Mouse (Mus musculus) ovary, adult 18-20 months (tissue): ENCODE measurements at regions not wholly inside any gene's neighbourhood (a gene's known extent, or its start where the extent isn't known, plus 50 kb on each side); places are given as distances from the start of the nearest gene placed in this dataset.
A peak's percentile ranks its signal among the peaks of the same experiment; 100 is the strongest.

Experiments used
- DNase-seq: peaks from one replicate; pipeline ENCODE4 v3.0.0; 2022; ENCODE audit warnings: low spot score, mixed read lengths

DNA sequence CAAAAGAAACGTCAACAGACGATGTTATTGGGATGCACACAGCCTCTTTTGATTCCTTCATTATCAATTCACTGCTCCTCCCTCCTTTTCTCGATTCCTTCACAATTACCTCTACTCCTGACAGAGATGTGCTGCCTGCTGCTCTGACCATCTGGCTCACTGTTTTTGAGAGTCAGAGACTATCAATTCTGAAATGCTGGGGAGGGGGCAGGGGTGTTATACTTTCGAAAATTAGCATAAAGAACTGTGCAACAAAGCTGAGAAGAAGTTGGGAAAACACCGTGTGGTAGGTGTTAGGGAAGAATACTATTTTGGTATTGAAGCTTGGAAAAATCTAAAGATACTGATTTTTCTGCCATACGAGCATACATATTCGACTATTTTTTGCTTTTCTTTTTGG, 96.4 kb downstream of the Nedd1 start:
- no peak for DNase-seq

DNA sequence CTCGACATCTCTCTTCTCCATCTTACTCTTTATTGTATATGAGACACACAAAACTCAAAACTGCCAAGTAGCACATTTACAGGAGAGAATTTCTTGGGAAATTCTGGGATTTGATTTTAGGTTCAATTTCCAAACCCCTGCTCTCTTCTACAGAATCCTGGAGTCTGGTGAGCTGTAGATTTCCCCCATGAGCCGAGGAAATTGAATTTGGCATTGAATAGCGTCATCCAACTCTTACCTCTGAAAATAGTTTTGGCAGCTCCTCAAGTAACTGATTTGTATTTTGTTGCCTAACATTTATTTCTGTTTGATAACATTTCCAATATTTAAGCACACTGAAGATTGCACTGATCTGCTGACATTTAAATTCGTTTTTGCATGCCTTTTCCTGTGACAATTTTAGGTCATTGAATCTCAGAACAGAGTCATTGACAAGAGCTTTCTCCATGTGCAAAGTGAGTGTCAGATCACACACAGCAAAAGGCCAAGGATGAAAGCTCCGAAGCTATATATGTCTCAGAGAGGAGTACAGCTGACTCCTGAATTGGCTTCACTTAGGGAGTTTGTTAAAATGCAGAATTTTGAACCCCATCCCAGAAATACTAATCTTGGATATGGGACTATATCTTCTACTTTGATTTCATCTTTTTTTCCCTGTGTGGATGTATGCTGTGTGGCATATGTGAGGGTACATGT, 106.4 kb downstream of the Nedd1 start:
- DNase-seq, result no peak

DNA sequence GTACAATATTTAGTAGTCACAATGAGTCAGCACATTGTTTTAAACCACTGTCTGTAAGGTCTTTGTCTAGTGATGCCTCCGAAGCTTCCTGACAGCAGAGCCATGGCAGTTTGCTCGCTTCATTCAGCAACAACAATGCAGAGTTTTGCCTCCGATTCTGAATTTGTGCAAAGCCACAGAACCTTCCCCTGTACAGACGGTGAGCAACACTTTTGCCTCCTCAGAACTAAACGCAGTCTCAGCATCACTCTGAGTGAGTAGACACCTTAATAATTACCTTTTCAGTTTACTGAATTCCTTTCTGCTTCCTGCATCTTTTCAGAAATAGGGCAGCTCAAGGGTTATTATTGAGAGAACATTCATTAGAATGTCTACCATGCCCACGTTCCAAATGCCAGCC, 107.9 kb downstream of the Nedd1 start:
- DNase-seq, result no peak

DNA sequence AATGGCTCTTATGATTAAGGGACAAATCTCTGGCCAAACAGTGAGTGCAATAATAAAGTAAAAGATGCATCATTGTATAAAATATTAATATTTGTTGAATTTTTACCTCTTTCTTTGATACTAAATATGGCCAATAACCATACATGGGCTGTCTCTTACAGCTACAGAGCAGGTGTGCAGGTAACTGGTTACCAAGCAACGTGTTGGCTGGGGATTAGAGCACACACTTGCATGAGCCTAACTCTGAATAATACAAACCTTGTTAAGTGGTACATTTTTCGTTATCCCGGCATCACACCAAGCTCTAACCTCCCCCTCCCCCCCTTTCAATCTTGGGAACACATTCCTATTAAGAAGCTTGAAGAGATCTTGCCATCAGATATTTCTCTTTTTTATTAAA, 111.2 kb downstream of the Nedd1 start:
- DNase-seq, result no peak

DNA sequence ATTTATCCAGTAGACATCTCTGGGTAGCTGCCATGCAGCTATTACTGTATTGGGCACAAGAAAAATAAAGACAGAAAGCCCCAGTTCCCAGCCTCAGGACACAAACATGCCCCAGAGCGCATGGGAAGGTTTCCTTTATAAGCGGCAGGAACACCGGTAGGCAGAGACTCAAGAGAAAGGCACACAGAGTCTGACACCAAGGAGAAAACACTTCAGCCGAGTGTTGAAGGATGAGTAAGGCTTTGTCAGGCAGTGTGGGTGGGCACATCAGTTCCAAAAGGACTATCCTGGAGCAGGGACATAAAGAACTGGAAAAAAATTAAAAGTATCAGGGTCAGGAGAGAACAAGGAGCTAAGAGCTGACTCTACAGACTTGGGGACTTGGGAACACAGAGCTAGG, 115.5 kb downstream of the Nedd1 start:
- DNase-seq, result no peak

DNA sequence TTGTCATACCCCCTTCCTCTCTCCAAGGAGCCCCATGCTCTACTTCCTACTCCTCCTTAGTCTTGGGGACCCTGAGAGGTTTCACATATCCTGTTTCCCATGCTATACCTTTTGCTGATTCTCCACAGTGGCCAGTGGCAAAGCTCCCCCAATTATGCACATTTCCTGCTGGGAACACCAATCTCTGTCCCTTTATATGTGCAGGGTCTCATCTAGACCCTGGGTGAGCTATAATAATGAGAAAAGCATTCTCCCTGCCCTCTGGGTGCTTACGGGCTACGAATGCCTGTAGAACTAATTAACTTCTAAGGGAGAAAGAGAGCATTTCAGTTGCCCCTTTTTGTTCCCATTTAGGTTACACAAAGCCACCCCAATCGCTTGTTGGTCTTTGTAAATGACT, 116.6 kb downstream of the Nedd1 start:
- no peak for DNase-seq

DNA sequence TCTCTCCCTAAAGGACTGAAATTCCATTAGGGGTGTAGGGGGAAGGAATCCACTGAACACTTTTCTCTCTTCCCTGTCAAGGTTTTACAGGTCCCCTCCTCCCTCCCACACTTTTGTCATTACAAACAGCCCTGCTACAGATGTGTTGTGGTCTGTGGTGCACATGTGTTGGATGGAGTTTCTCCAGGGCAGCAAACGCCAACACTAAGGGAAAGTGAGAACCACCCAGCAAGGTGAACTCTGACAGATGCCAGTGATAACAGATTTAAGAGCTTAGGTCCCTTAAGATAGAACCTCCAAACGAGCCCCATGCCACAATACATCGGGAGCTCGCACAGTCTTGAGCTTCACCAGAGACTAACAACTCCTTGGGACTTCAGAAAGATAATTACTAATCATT, 122.1 kb downstream of the Nedd1 start:
- no peak for DNase-seq

DNA sequence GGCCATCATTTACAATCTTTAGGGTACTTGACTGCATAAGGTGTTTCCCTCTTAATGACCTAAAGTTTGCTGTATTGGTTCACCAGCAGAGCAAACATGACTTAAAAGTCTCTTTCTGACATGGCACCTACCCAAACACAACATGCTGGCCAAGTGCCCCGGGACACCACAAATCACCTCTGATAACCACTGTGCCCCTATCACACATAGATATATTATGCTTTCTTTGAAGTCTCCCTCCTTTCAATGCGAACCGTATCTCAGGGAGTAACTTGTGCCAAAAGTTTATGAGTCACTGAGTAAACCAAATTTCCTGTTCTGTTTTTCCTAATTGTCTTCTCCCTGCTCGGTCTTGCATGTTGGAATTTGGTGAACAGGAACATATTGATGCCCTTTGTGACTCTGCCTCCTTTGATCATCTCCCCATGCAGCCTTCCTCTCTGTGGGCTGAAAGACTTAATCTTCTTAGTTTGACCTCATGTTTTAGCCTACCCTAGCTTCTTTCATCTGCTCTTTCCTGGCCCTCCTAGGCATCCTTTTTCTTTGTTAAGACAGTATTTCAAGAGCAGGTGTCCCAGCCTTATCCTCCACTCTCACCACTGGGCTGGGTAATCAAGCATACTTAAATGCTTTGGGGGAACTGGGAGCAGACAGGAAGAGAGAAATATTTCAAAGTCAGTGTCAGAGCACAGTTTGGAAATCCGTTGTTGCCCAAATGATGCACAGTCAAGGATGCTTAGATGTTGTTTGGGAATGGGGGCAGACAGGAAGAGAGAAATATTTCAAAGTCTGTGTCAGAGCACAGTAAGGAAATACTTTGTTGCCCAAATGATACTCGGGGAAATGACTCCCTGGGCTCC, 126.5 kb downstream of the Nedd1 start:
- DNase-seq, result peak; percentile 7

DNA sequence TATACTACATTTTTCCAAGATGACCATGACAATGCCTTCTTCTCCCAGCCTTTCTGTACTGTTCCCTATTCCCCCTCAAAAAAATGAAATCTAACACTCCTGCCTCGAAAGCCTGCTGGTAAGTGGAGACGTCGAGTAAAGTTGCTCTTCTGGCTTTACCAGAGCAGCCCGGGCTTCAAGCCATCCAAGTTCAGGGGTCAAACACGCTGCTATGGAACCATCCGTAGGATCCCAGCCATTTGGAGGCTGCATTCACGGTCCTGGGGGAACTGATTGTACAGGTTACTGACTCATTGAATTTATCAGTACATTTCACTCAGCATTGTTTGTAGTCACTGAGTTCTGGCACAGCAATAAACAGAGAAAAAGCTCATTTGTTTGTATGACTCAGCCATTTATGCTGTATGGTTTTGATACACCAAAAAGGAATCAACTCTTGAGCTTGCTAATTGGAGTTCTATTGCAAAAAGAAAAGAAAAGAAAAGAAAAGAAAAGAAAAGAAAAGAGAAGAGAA, 128.2 kb downstream of the Nedd1 start:
- DNase-seq, result peak; percentile 2

DNA sequence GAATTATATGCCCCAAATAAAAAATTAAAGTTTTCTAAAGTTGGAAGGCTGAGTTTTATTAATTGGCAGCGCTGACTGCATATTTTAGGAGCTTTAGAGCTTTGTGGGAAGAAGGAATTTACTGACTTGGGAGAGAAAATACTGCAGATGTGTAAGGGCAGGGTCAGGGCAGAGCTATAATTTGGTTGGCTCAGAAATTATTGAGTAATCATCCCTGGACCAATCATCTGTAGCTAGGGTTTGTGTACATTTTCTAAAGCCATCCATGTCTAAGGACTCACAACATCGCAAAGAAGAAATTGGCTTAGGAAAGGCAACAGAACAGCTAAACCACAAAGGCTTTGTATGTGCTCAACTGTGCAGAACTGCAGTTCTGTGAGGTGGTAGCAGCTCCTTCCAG, 143.3 kb downstream of the Nedd1 start:
- DNase-seq, result no peak

DNA sequence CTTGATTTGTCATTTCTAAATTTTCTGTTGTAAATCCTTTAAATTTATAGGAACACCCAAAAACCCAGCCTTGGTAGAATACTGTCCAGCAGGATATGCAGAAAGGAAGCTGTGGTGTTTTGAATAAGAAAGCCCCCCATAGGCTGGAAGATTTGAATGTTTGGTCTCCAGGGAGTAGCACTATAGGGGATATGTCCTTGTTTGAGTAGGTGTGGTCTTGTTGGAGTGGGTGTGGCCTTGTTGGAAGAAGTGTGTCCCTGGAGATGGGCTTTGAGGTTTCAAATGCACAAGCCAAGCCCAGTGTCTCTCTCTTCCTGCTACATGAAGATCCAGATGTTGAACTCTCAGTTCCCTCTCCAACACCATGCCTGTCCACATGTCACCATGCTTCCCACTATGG, 151.7 kb downstream of the Nedd1 start:
- no peak for DNase-seq

DNA sequence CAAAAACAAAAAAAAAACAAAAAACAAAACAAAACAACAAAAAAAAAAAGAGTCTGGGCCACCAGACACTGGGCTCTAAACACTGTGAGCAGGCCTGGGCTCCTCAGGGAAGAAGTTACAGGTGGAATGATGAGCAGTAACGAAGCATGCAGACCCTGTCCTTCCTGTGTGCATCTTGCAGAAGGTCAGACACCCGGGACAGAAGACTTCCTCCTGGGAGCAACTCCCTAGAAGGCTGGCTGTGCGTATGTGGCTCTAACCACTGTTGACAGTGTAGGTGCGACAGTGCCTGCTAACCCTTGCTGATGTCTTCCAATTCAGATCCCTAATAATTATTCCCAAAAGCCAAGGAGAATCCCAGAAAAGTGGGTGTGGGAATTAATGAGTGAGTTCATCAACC, 164.8 kb downstream of the Nedd1 start:
- DNase-seq, result no peak

DNA sequence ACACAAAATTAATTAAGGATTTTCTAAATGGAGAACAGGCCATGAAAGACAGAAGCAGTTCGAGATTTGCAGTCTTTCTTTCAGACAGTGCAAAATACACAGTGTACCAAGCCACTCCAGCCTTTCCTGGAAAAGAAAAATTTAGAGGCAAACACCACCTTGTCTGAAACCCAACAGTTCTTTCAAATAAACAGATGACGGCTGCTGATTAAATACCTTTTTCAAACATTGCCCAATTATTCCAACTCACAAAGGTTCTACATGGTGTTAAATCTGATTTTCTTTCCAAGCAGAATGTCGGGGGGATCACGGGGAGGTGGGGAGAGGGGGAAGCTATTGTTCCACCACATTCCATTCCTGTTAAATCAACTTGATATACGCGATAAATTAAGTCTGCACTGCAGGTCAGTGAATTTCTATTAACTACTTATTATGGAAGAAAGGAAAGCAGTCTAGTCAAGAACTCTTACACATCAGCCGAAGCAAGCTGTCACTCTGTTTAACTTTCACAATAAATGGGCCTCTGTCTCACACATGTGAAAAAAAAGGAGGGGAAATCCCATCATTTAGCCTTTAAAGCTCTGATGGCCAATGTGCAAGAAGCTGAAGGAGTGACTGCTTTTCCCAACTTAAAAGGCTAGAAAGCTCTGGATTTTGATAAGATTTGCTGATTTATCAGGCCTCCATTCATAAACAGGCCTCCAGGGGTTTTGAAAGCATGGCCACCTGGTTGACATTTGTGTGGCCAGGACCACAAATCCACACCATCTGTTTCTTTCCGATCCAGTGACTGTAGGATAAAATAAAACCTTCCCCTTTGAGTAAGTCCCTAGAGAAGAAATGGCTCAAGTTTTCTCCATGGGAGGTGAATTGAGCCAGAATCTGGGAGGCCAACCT, 165.4 kb downstream of the Nedd1 start:
- no peak for DNase-seq

DNA sequence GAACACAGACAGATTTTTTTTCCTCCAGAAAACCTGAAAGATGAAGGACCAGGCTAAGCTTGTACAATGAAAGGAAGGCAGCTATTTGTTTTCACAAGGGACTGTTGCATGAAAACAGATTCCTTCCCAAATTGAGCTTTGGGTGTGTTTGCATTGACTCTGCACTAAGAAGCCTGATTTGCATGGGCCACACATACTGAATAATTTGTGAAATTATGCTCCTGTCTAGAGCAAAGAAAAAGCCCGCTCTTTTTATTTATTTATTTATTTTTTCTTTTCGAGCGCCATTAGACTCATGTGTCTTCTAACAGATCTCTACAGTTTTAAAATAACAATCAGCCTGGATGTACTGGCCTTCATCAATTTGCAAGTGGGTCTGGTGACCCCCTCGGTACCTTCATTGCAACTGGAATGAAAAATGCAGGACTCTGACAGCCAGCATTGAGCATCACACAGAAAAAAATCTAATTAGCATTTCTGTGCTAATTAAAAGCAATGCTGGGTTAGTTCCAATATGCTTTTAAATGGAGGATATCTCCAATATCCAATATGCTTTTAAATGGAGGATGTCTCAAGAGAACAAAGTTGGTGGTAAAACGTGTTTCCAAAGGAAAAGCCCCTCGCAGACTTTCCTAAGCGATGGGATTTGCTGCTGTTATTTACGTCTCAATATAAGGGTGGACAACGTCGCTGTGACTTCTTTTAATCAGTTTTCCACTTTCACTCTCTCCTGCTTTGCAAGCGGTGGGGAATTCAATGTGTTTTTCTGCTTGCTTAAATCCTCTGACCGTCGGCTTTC, 166.3 kb downstream of the Nedd1 start:
- no peak for DNase-seq

DNA sequence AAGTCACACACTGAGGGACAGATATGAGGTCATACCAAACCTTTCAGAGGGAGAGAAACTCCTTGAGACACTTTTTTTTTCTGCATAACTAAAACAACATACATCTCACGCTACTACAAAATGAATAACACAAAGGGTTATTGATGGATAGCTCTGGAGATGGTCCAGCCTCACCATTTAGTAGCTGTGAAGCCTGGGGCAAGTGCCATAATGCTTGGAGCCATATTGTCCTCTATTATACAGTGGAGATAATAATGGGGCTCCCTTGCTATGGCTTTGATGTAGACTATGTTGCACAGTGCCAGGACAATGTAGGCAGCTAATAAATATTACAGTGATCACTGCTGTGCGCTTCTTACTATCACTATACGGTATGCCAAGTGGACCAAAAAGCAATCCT, 168.3 kb downstream of the Nedd1 start:
- no peak for DNase-seq

DNA sequence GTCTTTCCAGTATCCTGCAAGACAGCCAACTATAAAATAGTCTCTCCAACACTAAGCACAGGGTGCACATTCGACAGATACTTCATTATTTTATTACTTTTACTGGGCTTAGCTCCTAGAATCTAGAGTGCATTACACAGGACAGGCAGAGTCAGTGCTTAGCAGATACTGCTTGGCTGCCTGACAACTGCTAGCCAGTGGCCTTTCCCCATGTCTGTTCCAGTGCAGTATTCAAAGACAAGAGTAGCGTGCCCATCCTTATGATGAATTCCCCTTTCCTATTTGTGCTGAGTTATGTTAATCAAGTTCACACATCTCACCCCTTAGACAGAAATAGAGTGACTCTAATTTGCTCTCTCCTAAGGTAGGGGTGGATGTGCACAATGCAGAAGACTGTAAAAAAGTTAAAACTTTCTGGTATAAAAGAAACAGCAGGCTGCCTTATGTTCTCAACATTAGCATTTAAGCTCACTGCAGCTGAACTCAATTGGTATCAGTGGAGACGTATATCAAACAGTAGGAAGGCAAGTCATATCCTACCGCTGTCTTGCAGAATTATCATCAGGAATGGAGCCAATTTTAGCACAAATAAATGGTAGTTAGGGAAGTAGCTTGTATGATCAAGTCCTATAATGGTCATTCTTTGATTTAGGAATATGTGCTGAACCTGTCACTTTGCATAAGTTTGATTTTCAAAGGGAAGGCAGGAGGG, 173.2 kb downstream of the Nedd1 start:
- no peak for DNase-seq

DNA sequence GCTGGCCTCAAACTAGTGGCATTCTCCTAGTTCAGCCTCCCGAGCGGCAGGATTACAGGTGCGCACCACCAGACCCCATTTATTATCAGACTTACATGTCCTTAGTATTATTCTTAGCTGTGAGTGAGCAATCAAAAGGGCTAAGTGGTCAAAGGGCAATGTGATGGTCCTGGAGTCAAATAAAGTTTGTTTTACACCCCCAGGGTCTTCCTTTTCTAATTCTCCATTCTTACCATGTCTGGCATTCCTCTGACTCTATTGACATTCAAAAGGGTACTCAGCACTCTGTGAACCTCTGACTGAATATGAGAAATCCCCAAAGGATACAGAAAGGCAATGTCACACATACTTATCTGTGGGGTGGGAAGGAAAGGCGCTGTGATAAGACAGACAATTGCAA, 183.8 kb downstream of the Nedd1 start:
- no peak for DNase-seq

DNA sequence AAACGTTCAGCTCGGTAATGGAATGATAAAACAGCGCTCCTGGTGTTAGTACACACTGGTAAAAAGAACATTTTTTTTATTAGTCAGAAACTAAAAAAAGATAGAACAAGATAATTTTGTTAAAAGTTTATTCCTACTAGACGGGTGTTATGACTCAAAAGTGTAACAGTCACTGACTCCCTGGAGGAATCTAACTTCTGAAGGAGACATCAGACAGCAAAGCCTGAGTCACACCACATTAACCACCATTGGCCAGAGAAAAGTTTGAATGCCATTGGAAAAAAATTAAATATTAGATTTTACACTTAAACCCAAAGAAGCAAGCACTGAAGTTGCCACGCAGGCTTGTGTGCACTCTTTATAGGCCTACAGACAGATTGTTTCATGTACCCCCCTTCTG, 205.3 kb downstream of the Nedd1 start:
- DNase-seq, result no peak

DNA sequence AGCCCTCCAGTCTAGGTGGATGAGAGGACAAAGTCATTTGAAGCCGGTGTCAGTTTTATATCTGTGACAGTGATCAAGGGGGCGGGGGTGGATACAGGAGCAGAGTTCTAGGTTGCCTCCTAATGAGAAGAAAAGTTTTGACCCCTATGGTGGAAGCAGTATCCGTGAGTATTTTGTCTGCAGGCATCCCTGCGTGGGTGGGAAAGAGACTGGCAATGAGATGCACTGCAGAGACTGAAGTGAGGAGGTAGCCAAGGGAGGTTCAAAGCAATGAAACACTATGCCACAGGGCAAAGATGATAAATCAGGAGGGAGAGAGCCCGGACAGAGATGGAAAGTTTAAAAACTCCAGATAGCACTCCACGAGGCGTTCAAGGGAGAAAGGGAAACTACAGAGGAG, 210.5 kb downstream of the Nedd1 start:
- no peak for DNase-seq

DNA sequence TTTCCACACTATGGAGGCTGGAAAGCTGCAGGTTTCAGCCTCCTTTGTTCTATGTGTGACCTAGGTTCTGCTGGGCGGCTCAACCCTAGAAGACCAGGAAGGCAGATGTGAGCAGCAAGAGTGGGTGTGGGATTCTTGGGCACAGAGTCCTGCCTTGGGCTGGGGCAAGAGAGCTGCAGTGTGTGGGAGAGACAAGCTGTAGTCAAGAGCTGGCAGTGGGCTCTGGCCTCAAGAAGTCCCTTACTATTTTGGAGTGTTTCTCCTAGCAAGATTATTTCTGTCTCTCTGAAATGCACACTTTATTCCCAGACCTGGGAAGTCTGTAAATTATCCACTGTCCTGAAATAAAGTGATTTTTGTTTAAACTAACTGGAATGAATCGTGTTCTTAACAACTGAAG, 211.5 kb downstream of the Nedd1 start:
- no peak for DNase-seq

DNA sequence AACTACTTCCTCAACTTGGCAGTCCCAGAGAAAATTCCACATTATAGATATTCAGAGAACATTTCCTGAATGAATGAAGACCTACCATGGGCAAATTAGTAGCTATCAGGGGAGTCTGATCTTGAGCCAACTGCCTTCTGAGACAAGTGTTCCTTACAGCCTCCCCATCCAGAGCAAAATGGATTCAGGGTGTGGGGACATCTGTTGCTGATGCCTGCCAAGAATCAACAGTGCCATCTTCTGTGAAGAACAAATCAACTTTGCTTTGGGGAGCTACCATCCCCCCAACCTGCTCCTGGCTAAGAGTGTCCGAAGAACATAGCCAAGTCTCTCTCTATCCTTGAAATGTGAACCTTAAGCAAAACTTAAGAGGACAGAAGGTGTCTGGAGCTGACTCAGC, 217.9 kb downstream of the Nedd1 start:
- no peak for DNase-seq
